Mouse (Mus musculus) small intestine, adult 2 months (tissue): ENCODE results near the gene Thada. TPM values are rescaled to one million over a fixed set of nuclear protein-coding genes. Genes with fewer than 3 reads are reported as not detected.

Source experiments
- H3K27ac ChIP-seq: fragments of 200-500 bp; 2 replicates; pipeline ENCODE4 v1.5.1; 2012; ENCODE audit warnings: low read depth, low read length, control low read depth, inconsistent platforms; ENCODE audit not compliant: insufficient read depth
- H3K27me3 ChIP-seq: fragments of 200-500 bp; 2 replicates; pipeline ENCODE4 v1.6.1; 2012; ENCODE audit warnings: mild to moderate bottlenecking, moderate library complexity, low read length, inconsistent platforms; ENCODE audit not compliant: control insufficient read depth, insufficient read depth
- H3K36me3 ChIP-seq: fragments of 200-500 bp; 2 replicates; pipeline ENCODE4 v1.6.1; 2012; ENCODE audit warnings: mild to moderate bottlenecking, low read length, control low read depth, inconsistent platforms; ENCODE audit not compliant: control insufficient read depth, insufficient read depth
- H3K4me1 ChIP-seq: fragments of 200-500 bp; 2 replicates; pipeline ENCODE4 v1.6.1; 2012; ENCODE audit warnings: low read length, inconsistent platforms, mixed read lengths; ENCODE audit not compliant: control insufficient read depth, insufficient read depth, insufficient read length
- H3K4me3 ChIP-seq: fragments of 200-500 bp; 2 replicates; pipeline ENCODE4 v1.5.1; 2012; ENCODE audit warnings: low read depth, mild to moderate bottlenecking, control low read depth, inconsistent platforms, low read length, moderate library complexity
- CTCF ChIP-seq: fragments of 200-500 bp; IDR thresholded peaks from 2 replicates; pipeline ENCODE4 v1.5.1; 2012; ENCODE audit warnings: low read depth, mild to moderate bottlenecking, control low read depth, inconsistent platforms, low read length, moderate library complexity, mixed read lengths; ENCODE audit not compliant: insufficient replicate concordance, insufficient read length; ENCODE audit errors: extremely low read depth
- POLR2A ChIP-seq: fragments of 200-500 bp; IDR thresholded peaks from 2 replicates; pipeline ENCODE4 v1.6.1; 2012; ENCODE audit warnings: low read depth, mild to moderate bottlenecking, control low read depth, inconsistent platforms, low read length, moderate library complexity
- WGBS: fragments of 180-500 bp; shearing (Covaris S2); methylation state at CpG from one replicate; pipeline ENCODE4 v1.1.7; 2018; 5-methylcytosine and 5-hydroxymethylcytosine counted together
- polyA plus RNA-seq: library from polyadenylated mRNA; depleted of rRNA; stranded (reverse); fragments of >200 nt; gene quantifications from 2 replicates; pipeline ENCODE4 v1.2.3, GENCODE M21; 2012

Thada gene
- polyA plus RNA-seq, 1 experiment = 3.5 TPM

DNA sequence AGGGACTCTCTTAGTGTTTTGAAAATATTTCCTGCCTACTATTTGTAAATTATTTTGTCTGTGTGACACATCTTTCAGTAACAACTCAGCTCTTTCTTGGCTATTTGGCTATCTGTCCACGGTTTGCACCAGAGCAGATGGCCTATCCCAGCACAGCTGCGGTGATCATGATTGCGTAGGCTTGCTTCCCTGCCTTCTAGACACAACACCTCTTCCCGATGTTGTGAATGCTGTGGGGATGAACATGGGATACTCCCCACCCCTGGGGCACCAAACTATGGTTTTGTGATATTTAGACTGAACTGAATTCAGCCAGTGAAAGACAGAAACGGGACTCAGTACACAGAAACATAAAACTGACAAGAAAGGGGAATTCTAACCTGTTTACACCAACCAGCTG is 144.7 kb downstream of the Thada start:
- Histone ChIP-seq H3K4me1 (no peaks in the 10 kb centered on the region), H3K4me3 (no peak overlapping the region), H3K27ac (no peak overlapping the region), H3K36me3 (no peaks in the 10 kb centered on the region), H3K27me3 (no peaks in the 10 kb centered on the region)
- 82% methylated on average over 5 of the region's 5 CpGs for WGBS
- TF ChIP-seq POLR2A = no peak
- TF ChIP-seq CTCF = no peak

DNA sequence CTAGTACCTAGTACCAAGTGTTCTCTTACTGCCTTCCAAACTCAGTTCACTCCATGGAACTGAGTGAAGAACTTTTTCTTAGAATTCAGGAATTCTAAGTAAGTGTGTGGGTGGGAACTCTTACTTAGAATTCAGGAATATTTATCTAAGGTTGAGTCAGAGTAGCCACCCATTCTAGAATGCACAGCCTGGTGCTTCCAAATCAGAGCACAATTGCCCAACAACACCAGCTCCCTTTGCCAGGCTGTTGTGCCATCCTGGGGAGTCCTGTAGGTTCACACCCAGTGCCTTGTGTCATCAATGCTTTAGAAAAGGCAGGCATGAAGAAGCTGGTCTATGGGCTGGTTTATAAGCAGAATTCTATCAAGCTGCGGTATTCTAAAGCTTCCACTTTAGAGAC is 145.4 kb downstream of the Thada start:
- no peak overlapping the region for H3K4me3 ChIP-seq
- WGBS = 97% methylated on average over 1 of the region's 1 CpGs
- TF ChIP-seq CTCF = no peak
- TF ChIP-seq POLR2A = no peak
- H3K27ac ChIP-seq = no peak overlapping the region
- no peaks in the 10 kb centered on the region for H3K4me1 ChIP-seq
- no peaks in the 10 kb centered on the region for H3K27me3 ChIP-seq
- H3K36me3 ChIP-seq = no peaks in the 10 kb centered on the region

DNA sequence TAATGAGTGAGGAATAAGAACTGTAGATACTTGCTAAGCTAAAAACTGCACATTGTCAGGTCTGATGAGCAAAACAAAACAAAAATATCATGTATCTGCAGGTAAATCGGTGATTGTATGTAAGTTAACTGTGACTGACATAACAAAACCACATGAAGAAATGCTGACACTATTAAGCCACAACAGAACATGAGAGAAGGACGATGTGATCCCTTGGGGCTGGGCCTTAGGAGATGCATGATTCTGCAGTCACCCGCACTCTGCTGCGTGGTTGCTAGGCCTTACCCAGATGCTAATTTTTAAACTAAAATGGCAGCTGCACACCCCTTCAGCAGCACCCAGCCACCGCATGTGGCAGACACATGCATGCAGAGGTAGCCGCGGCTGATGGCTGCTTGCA is 151.7 kb downstream of the Thada start:
- Histone ChIP-seq H3K4me1 (no peaks in the 10 kb centered on the region), H3K36me3 (peaks cover 4% of the 10 kb centered on the region; the same call in 1 of the 2 replicates), H3K4me3 (no peak overlapping the region), H3K27me3 (no peaks in the 10 kb centered on the region), H3K27ac (no peak overlapping the region)
- whole genome bisulfite sequencing = 97% methylated on average over 7 of the region's 7 CpGs
- TF ChIP-seq CTCF (no peak), POLR2A (no peak)

GRCm38 (mm10) chr17:84313494-84313893 is 152.5 kb downstream of the Thada start:
- Histone ChIP-seq H3K36me3 (peaks cover 6% of the 10 kb centered on the region), H3K4me3 (no peak overlapping the region), H3K27me3 (no peaks in the 10 kb centered on the region), H3K27ac (no peak overlapping the region), H3K4me1 (no peaks in the 10 kb centered on the region)
- TF ChIP-seq POLR2A = no peak
- TF ChIP-seq CTCF = no peak
- 81% methylated on average over 6 of the region's 6 CpGs for WGBS

DNA sequence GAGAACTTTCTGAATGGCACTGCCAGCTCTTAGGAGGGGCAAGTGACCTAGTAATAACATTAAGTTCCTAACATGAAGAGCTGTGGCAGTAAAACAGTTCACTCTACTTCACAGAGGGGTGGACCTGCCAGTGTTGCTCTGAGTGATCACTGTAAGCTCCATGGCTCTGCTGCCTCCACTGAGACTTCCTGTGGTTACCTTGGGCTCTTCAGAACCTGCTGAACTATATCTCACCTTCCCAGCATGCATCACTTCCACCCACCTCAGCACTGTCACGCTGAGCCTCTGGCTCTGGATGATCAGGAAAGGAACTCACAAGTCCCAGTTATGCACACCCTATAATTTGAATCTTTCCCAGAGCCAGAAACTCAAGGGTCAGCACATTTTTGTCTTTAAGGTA is 159.9 kb downstream of the Thada start:
- Histone ChIP-seq H3K27ac (no peak overlapping the region), H3K4me1 (no peaks in the 10 kb centered on the region; the same call in 1 of the 2 replicates), H3K4me3 (no peak overlapping the region)

GRCm38 (mm10) chr17:84305074-84305473 is 160.9 kb downstream of the Thada start:
- Histone ChIP-seq H3K4me1 (no peaks in the 10 kb centered on the region; the same call in 1 of the 2 replicates), H3K4me3 (no peak overlapping the region), H3K36me3 (peaks cover 6% of the 10 kb centered on the region), H3K27me3 (no peaks in the 10 kb centered on the region), H3K27ac (no peak overlapping the region)
- 87% methylated on average over 5 of the region's 5 CpGs for WGBS
- TF ChIP-seq CTCF = no peak
- no peak for TF ChIP-seq POLR2A

More for the DNA sequence above, 159.9 kb downstream of the Thada start:
- TF ChIP-seq POLR2A (no peak), CTCF (no peak)
- peaks cover 6% of the 10 kb centered on the region for H3K36me3 ChIP-seq
- H3K27me3 ChIP-seq = no peaks in the 10 kb centered on the region
- 59% methylated on average over 1 of the region's 1 CpGs for WGBS

DNA sequence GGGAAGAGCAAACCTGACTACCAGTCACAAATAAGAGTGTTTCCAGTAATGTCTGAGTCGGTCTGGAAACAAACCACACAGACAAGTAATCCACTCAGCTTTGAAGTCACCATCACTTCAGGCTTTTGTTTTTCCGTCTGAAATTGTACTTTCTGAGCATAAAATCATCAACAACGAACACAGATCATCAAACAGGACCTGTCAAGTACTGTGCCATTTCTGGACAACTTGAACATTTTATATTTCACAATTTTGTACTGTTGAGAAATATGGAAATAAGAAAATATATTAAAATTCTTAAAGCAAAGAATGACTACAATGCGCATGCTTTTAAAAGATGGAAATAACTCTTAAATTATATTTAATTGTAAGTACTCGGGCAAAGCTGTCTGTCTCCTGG is 161.9 kb downstream of the Thada start:
- no peak overlapping the region for H3K27ac ChIP-seq
- TF ChIP-seq POLR2A (no peak), CTCF (no peak)
- no peaks in the 10 kb centered on the region; the same call in 1 of the 2 replicates for H3K36me3 ChIP-seq
- WGBS = 94% methylated on average over 5 of the region's 5 CpGs
- H3K4me3 ChIP-seq = no peak overlapping the region
- no peaks in the 10 kb centered on the region; the same call in 1 of the 2 replicates for H3K4me1 ChIP-seq
- H3K27me3 ChIP-seq = no peaks in the 10 kb centered on the region
